Mouse (Mus musculus) spleen, adult 2 months (tissue): ENCODE measurements around the gene Tpbpa.

Experiments
- CTCF ChIP-seq: fragments of 200-500 bp; IDR thresholded peaks from 2 replicates; pipeline ENCODE4 v1.5.1; 2011; ENCODE audit warnings: mild to moderate bottlenecking, inconsistent platforms; ENCODE audit not compliant: insufficient read depth, insufficient read length, insufficient replicate concordance; ENCODE audit errors: extremely low read depth
- POLR2A ChIP-seq: fragments of 200-500 bp; IDR thresholded peaks from 2 replicates; pipeline ENCODE4 v1.6.1; 2011; ENCODE audit warnings: low read depth, low read length, inconsistent platforms

- TF ChIP-seq CTCF: no peak
- TF ChIP-seq POLR2A: no peak
Observed at GRCm38 (mm10) chr13:60895406-60896160, 46.2 kb downstream of the Tpbpa start.
